Mouse (Mus musculus) E14TG2a.4 (cell line): ENCODE measurements around the gene Adgrv1.

ENCODE experiments used
- H3K27me3 ChIP-seq: 2 replicates; pipeline ENCODE4 v1.6.1; 2014; ENCODE audit warnings: low read length, control low read depth; ENCODE audit not compliant: insufficient read depth
- H3K36me3 ChIP-seq: 2 replicates; pipeline ENCODE4 v1.6.1; 2014; ENCODE audit warnings: low read length, control low read depth; ENCODE audit not compliant: insufficient read depth
- H3K4me1 ChIP-seq: replicated peaks from 2 replicates; pipeline ENCODE4 v1.6.1; 2014; ENCODE audit warnings: low read depth, low read length, control low read depth
- H3K4me3 ChIP-seq: replicated peaks from 2 replicates; pipeline ENCODE4 v1.5.1; 2014; ENCODE audit warnings: mild to moderate bottlenecking, low read length
- H3K9me3 ChIP-seq: 2 replicates; pipeline ENCODE4 v1.6.1; 2014; ENCODE audit warnings: low read length, control low read depth
- CTCF ChIP-seq: conservative IDR thresholded peaks from 2 replicates; pipeline ENCODE4 v1.5.1; 2014; ENCODE audit warnings: low read length
- NANOG ChIP-seq: IDR thresholded peaks from 2 replicates; pipeline ENCODE4 v1.6.1; 2014; ENCODE audit warnings: borderline replicate concordance, low read length, mixed read lengths
- POU5F1 ChIP-seq: IDR thresholded peaks from 2 replicates; pipeline ENCODE4 v1.6.1; 2014; ENCODE audit warnings: low read length, borderline replicate concordance

Gene Adgrv1

GRCm38 (mm10) chr13:81045345-81045744 is 587.6 kb downstream of the Adgrv1 start:
- H3K9me3 ChIP-seq = no peaks in the 10 kb centered on the region
- H3K4me1 ChIP-seq = no peaks in the 10 kb centered on the region
- no peak overlapping the region for H3K4me3 ChIP-seq
- H3K27me3 ChIP-seq = no peaks in the 10 kb centered on the region
- TF ChIP-seq CTCF (no peak), NANOG (no peak), POU5F1 (no peak)
- no peaks in the 10 kb centered on the region for H3K36me3 ChIP-seq
